Mouse (Mus musculus): ENCODE measurements around the gene Olfr325. TPM values are rescaled to one million over a fixed set of nuclear protein-coding genes. Genes with fewer than 3 reads are reported as not detected.

The Olfr325 gene
- total and polyA plus RNA-seq, 3 experiments, result not detected

GRCm38 (mm10) chr11:58605228-58605627 lies 27.7 kb downstream of the Olfr325 start:
- Histone ChIP-seq H3K27ac (ENCODE audit: insufficient read depth, low read depth) (no peak overlapping the region), H3K4me1 (ENCODE audit: control insufficient read depth in 1 of 2, insufficient read depth in 2 of 2) (no peaks in the 10 kb centered on the region), H3K4me3 (replicated peaks in 1 of 3; ENCODE audit: low read depth in 2 of 3, low read length in 2 of 3, poor library complexity in 1 of 3) (no peak overlapping the region), H3K79me2 (replicated peaks; ENCODE audit: control insufficient read depth, extremely low read depth, insufficient read depth, poor library complexity, severe bottlenecking) (no peaks in the 10 kb centered on the region), H3K36me3 (replicated peaks in 1 of 2; ENCODE audit: control insufficient read depth in 1 of 2, insufficient read depth in 1 of 2, low read length in 1 of 2) (no peaks in the 10 kb centered on the region), H3K9me3 (replicated peaks; ENCODE audit: low read length) (no peaks in the 10 kb centered on the region), H3K9ac (ENCODE audit: insufficient read depth, low read depth) (no peak overlapping the region), H3K27me3 (replicated peaks) (peaks cover 85% of the 10 kb centered on the region), H3K4me2 (ENCODE audit: insufficient read depth, low read depth, poor library complexity, severe bottlenecking) (no peak overlapping the region)
- DNase-seq (ENCODE audit: extremely low read depth), result no peak
- in situ Hi-C loops (cut with MboI; ENCODE audit: low pct_ligation_motif_present, low pct_unique_long_range_greater_than_20kb, low sequenced_read_pairs), result no loop called here
- TF ChIP-seq POLR2A (IDR thresholded peaks at IDR 0.05; ENCODE audit: low read depth, low read length) (no peak), SMC3 (IDR thresholded peaks at IDR 0.05; ENCODE audit: low read depth, low read length) (no peak)
- dilution Hi-C loops (cut with MboI; ENCODE audit: extremely low pct_ligation_motif_present, extremely low pct_unique_long_range_greater_than_20kb, low sequenced_read_pairs), result no loop called here

GRCm38 (mm10) chr11:58606177-58606919 lies 28.8 kb downstream of the Olfr325 start:
- TF ChIP-seq ETS1 (conservative IDR thresholded peaks at IDR 0.05; ENCODE audit: low read depth, low read length) (no peak), RCOR1 (conservative IDR thresholded peaks at IDR 0.05; ENCODE audit: low read depth, low read length) (no peak), JUND (conservative IDR thresholded peaks at IDR 0.05; ENCODE audit: low read depth, low read length) (no peak), POLR2A (IDR thresholded peaks at IDR 0.05; ENCODE audit: low read depth, low read length) (no peak), CHD1 (IDR thresholded peaks at IDR 0.05; ENCODE audit: low read depth, low read length) (no peak), SIN3A (IDR thresholded peaks at IDR 0.05; ENCODE audit: low read length) (no peak), UBTF (IDR thresholded peaks at IDR 0.05; ENCODE audit: low read depth, low read length) (no peak), PAX5 (IDR thresholded peaks at IDR 0.05; ENCODE audit: low read length) (no peak), ELF1 (IDR thresholded peaks at IDR 0.05; ENCODE audit: low read depth, low read length) (no peak), MEF2A (IDR thresholded peaks at IDR 0.05; ENCODE audit: borderline replicate concordance, low read depth, low read length) (no peak), ZC3H11A (IDR thresholded peaks at IDR 0.05; ENCODE audit: low read depth, low read length) (no peak), EP300 (IDR thresholded peaks at IDR 0.05; ENCODE audit: low read length) (no peak), RAD21 (IDR thresholded peaks at IDR 0.05; ENCODE audit: low read depth, low read length) (no peak), KAT2A (IDR thresholded peaks at IDR 0.05; ENCODE audit: insufficient replicate concordance, low read length) (no peak), POLR2AphosphoS2 (IDR thresholded peaks at IDR 0.05; ENCODE audit: low read depth, low read length) (no peak), TCF12 (IDR thresholded peaks at IDR 0.05; ENCODE audit: low read depth, low read length) (no peak), NRF1 (IDR thresholded peaks at IDR 0.05; ENCODE audit: low read depth, low read length) (no peak), IRF4 (IDR thresholded peaks at IDR 0.05; ENCODE audit: low read depth, low read length) (no peak), JUN (IDR thresholded peaks at IDR 0.05; ENCODE audit: insufficient read depth, low read depth, low read length) (no peak)
- H3K4me2 ChIP-seq (ENCODE audit: insufficient read depth, low read depth, poor library complexity, severe bottlenecking), result no peak overlapping the region
- H3K4me3 ChIP-seq (replicated peaks in 1 of 3; ENCODE audit: low read depth in 2 of 3, low read length in 2 of 3, poor library complexity in 1 of 3), result no peak overlapping the region
- H3K36me3 ChIP-seq (replicated peaks in 1 of 2; ENCODE audit: control insufficient read depth in 1 of 2, insufficient read depth in 1 of 2, low read length in 1 of 2), result no peaks in the 10 kb centered on the region
- no peaks in the 10 kb centered on the region for H3K4me1 ChIP-seq (ENCODE audit: control insufficient read depth in 1 of 2, insufficient read depth in 2 of 2)
- dilution Hi-C loops (cut with MboI; ENCODE audit: extremely low pct_ligation_motif_present, extremely low pct_unique_long_range_greater_than_20kb, low sequenced_read_pairs), result no loop called here
- no peak for DNase-seq (ENCODE audit: extremely low read depth)
- peaks cover 84% of the 10 kb centered on the region for H3K27me3 ChIP-seq (replicated peaks)
- no peak overlapping the region for H3K27ac ChIP-seq (ENCODE audit: insufficient read depth, low read depth)
- no peaks in the 10 kb centered on the region for H3K9me3 ChIP-seq (replicated peaks; ENCODE audit: low read length)
- in situ Hi-C loops (cut with MboI; ENCODE audit: low pct_ligation_motif_present, low pct_unique_long_range_greater_than_20kb, low sequenced_read_pairs), result no loop called here
- no peaks in the 10 kb centered on the region for H3K79me2 ChIP-seq (replicated peaks; ENCODE audit: control insufficient read depth, extremely low read depth, insufficient read depth, poor library complexity, severe bottlenecking)
- no peak overlapping the region for H3K9ac ChIP-seq (ENCODE audit: insufficient read depth, low read depth)
